Comparison of ENCODE assay signal across 25 mouse cellular contexts in genomic region chr8:111617812-111618211, GRCm38 (mm10). TPM values are rescaled to one million over a fixed set of nuclear protein-coding genes. Genes with fewer than 3 reads are reported as not detected.
DNase-seq lines count a peak whose midpoint lies in the region; ATAC-seq and TF ChIP-seq lines count a peak whose summit lies in the region.
"Had no signal": no experiment of that assay in that cellular context is flagged by ENCODE, and none has a peak within 500 bp of the region (broad histone marks: within the 10 kb centered on the region; RNA-seq: fewer than 3 reads in every experiment).

No protein-coding gene starts in this region.

- WGBS in heart, embryonic 10.5 days: 69% methylated on average over 6 of the region's 6 CpGs
- WGBS in limb, embryonic 14.5 days: 67% methylated on average over 6 of the region's 6 CpGs
- 71% methylated on average over 6 of the region's 6 CpGs for WGBS in limb, embryonic 10.5 days
- WGBS in intestine, postnatal 0 days: 50% methylated on average over 6 of the region's 6 CpGs

- no peak overlapping the region for H3K4me2 ChIP-seq in limb, embryonic 14.5 days (replicated peaks; ENCODE audit: low read depth, low read length, severe bottlenecking)
- no peak overlapping the region for H3K4me2 ChIP-seq in intestine, postnatal 0 days (replicated peaks; ENCODE audit: low read depth)
- H3K4me2 ChIP-seq: embryonic facial prominence, embryonic 13.5 days; hindbrain, embryonic 14.5 days; liver, embryonic 12.5 days; midbrain, embryonic 13.5 days had no signal

- no peaks in the 10 kb centered on the region for H3K27me3 ChIP-seq in heart, embryonic 10.5 days (ENCODE audit: insufficient read depth, poor library complexity, severe bottlenecking)
- H3K27me3 ChIP-seq in limb, embryonic 14.5 days (ENCODE audit: control insufficient read depth, insufficient read depth, low read length): no peaks in the 10 kb centered on the region
- no peaks in the 10 kb centered on the region for H3K27me3 ChIP-seq in limb, embryonic 10.5 days (ENCODE audit: low read depth, poor library complexity, severe bottlenecking)
- H3K27me3 ChIP-seq in intestine, postnatal 0 days (replicated peaks; ENCODE audit: control insufficient read depth, insufficient read depth, low read length): no peaks in the 10 kb centered on the region
- H3K27me3 ChIP-seq: embryonic facial prominence, embryonic 13.5 days; liver, embryonic 12.5 days; midbrain, embryonic 13.5 days; Patski had no signal

- TF ChIP-seq CTCF in intestine, postnatal 0 days (IDR thresholded peaks at IDR 0.05; ENCODE audit: low read depth): no peak

- no peak for TF ChIP-seq POLR2A in limb, embryonic 14.5 days (IDR thresholded peaks at IDR 0.05; ENCODE audit: borderline replicate concordance, extremely low read depth, insufficient read depth, insufficient read length)

- H3K4me3 ChIP-seq in heart, embryonic 10.5 days: no peak overlapping the region
- H3K4me3 ChIP-seq in limb, embryonic 14.5 days (replicated peaks; ENCODE audit: low read length): no peak overlapping the region
- H3K4me3 ChIP-seq in limb, embryonic 10.5 days: no peak overlapping the region
- H3K4me3 ChIP-seq in intestine, postnatal 0 days (ENCODE audit: low read depth, low read length): no peak overlapping the region
- H3K4me3 ChIP-seq: embryonic facial prominence, embryonic 13.5 days; forebrain, embryonic 10.5 days; liver, embryonic 12.5 days; midbrain, embryonic 13.5 days had no signal

- H3K4me1 ChIP-seq in heart, embryonic 10.5 days: peaks cover 5% of the 10 kb centered on the region; the same call in 1 of the 2 replicates
- H3K4me1 ChIP-seq in limb, embryonic 14.5 days (ENCODE audit: control insufficient read depth, insufficient read depth, low read length): peaks cover 6% of the 10 kb centered on the region; the same call in 1 of the 2 replicates
- no peaks in the 10 kb centered on the region; the same call in 1 of the 2 replicates for H3K4me1 ChIP-seq in limb, embryonic 10.5 days
- peaks cover 2% of the 10 kb centered on the region; the same call in 1 of the 2 replicates for H3K4me1 ChIP-seq in intestine, postnatal 0 days (replicated peaks; ENCODE audit: control insufficient read depth, insufficient read depth, low read length)
- H3K4me1 ChIP-seq: liver, embryonic 12.5 days had no signal

- no peak for ATAC-seq in limb, embryonic 14.5 days (ENCODE audit: low FRiP score, low read depth)
- ATAC-seq in intestine, postnatal 0 days: peak; percentile 47
- ATAC-seq: forebrain, embryonic 16.5 days; liver, embryonic 12.5 days; midbrain, embryonic 13.5 days; Patski had no signal

- DNase-seq in heart, adult 11 months: peak; percentile 85
- no peak for DNase-seq in heart, embryonic 10.5 days (ENCODE audit: low spot score)
- no peak for DNase-seq in limb, embryonic 14.5 days (ENCODE audit: low spot score)
- DNase-seq in limb, embryonic 10.5 days (ENCODE audit: low spot score): no peak
- DNase-seq in 416B (ENCODE audit: low read depth): peak; percentile 62
- no peak for DNase-seq in gastrocnemius, postnatal 25 days
- no peak for DNase-seq in right cerebral cortex, adult 2 months (ENCODE audit: low spot score in 2 of 2)
- DNase-seq: adrenal gland, postnatal 10 days; cerebellum, adult 11-12 months; cerebellum, adult 9-11 months; heart, adult 18-20 months; kidney, adult 2 months; kidney, postnatal 4 days; layer of hippocampus, postnatal 36 days; left cerebral cortex, postnatal 4 days; right cerebral cortex, postnatal 14 days had no signal

- H3K9ac ChIP-seq in limb, embryonic 14.5 days (ENCODE audit: low read depth, low read length, severe bottlenecking): no peak overlapping the region
- H3K9ac ChIP-seq in intestine, postnatal 0 days (ENCODE audit: low read depth, low read length): no peak overlapping the region
- H3K9ac ChIP-seq: embryonic facial prominence, embryonic 13.5 days; hindbrain, embryonic 14.5 days; liver, embryonic 12.5 days; midbrain, embryonic 13.5 days had no signal

- no peak overlapping the region for H3K27ac ChIP-seq in heart, embryonic 10.5 days
- 0 out of 2 replicates have a peak overlapping the region, but pooled peaks have one; percentile 19 for H3K27ac ChIP-seq in limb, embryonic 14.5 days (replicated peaks; ENCODE audit: low read depth, low read length)
- no peak overlapping the region for H3K27ac ChIP-seq in limb, embryonic 10.5 days
- no peak overlapping the region for H3K27ac ChIP-seq in intestine, postnatal 0 days (ENCODE audit: low read depth, low read length)
- H3K27ac ChIP-seq: embryonic facial prominence, embryonic 13.5 days; forebrain, embryonic 10.5 days; hindbrain, embryonic 14.5 days; liver, embryonic 12.5 days; midbrain, embryonic 13.5 days had no signal

- no peaks in the 10 kb centered on the region for H3K9me3 ChIP-seq in heart, embryonic 10.5 days
- no peaks in the 10 kb centered on the region for H3K9me3 ChIP-seq in limb, embryonic 14.5 days (ENCODE audit: control insufficient read depth, low read length)
- no peaks in the 10 kb centered on the region for H3K9me3 ChIP-seq in limb, embryonic 10.5 days (replicated peaks)
- no peaks in the 10 kb centered on the region for H3K9me3 ChIP-seq in intestine, postnatal 0 days (ENCODE audit: control insufficient read depth)
- H3K9me3 ChIP-seq: embryonic facial prominence, embryonic 13.5 days; forebrain, embryonic 10.5 days; liver, embryonic 12.5 days; midbrain, embryonic 13.5 days had no signal

- H3K36me3 ChIP-seq in heart, embryonic 10.5 days: peaks cover 23% of the 10 kb centered on the region
- H3K36me3 ChIP-seq in limb, embryonic 14.5 days (ENCODE audit: control insufficient read depth, insufficient read depth, low read length): peaks cover 24% of the 10 kb centered on the region
- peaks cover 76% of the 10 kb centered on the region for H3K36me3 ChIP-seq in limb, embryonic 10.5 days
- 0 out of 2 replicates have a peak, but pooled peaks cover 10% of the 10 kb centered on the region for H3K36me3 ChIP-seq in intestine, postnatal 0 days (ENCODE audit: control insufficient read depth, insufficient read depth)

RNA-seq across cellular contexts. Expression of gene Ldhd, which starts 12.4 kb away (rescaled TPM):
- 0.30 and 0.43 TPM in 2 replicates for polyA plus RNA-seq in heart, embryonic 10.5 days (2016; fragmentation: Nextera tagmentation; extraction: Ambion mirVana)
- polyA plus RNA-seq in limb, embryonic 14.5 days (2012; rRNA removed): 0.77 and 1.1 TPM in 2 replicates
- 0.35 and 0.74 TPM in 2 replicates for polyA plus RNA-seq in limb, embryonic 14.5 days (2014; fragmentation: Nextera tagmentation; extraction: Ambion mirVana)
- polyA plus RNA-seq in limb, embryonic 10.5 days (2016; fragmentation: Nextera tagmentation; extraction: Ambion mirVana): 0.11 and 0.25 TPM in 2 replicates
- polyA plus RNA-seq in intestine, postnatal 0 days (2015; fragmentation: Nextera tagmentation; extraction: Ambion mirVana): 5.8 and 6.5 TPM in 2 replicates
- total RNA-seq in gastrocnemius, postnatal 25 days (2021): 10 to 100 TPM; 31.7 to 33.6 TPM
- total RNA-seq: monocyte, adult 5-6 weeks had no signal
- polyA plus RNA-seq: forebrain, embryonic 10.5 days had no signal

RNA-seq across cellular contexts. Expression of gene Zfp1, which starts 25.4 kb away (rescaled TPM):
- polyA plus RNA-seq in heart, embryonic 10.5 days (2016; fragmentation: Nextera tagmentation; extraction: Ambion mirVana): 17.6 and 18.1 TPM in 2 replicates
- 18.3 and 20.8 TPM in 2 replicates for polyA plus RNA-seq in limb, embryonic 14.5 days (2012; rRNA removed)
- 20.7 and 24.7 TPM in 2 replicates for polyA plus RNA-seq in limb, embryonic 14.5 days (2014; fragmentation: Nextera tagmentation; extraction: Ambion mirVana)
- 21.6 and 21.7 TPM in 2 replicates for polyA plus RNA-seq in limb, embryonic 10.5 days (2016; fragmentation: Nextera tagmentation; extraction: Ambion mirVana)
- 6.9 and 7.8 TPM in 2 replicates for polyA plus RNA-seq in intestine, postnatal 0 days (2015; fragmentation: Nextera tagmentation; extraction: Ambion mirVana)
- total RNA-seq in gastrocnemius, postnatal 25 days (2021): 1 to 10 TPM; 5.3 to 6.8 TPM

Comparison
In these comparisons a context has a peak if more than half of its experiments do, and no peak if none do; other contexts are left out.
1. DNase-seq: peak in heart, adult 11 months (single experiment) and 416B (single experiment); none in heart, embryonic 10.5 days (single experiment), limb, embryonic 14.5 days (single experiment), limb, embryonic 10.5 days (single experiment), gastrocnemius, postnatal 25 days (single experiment) and right cerebral cortex, adult 2 months (0 of 2).